Mouse (Mus musculus) neural tube, embryonic 14.5 days (tissue): ENCODE measurements around the gene Usp25. TPM values are rescaled to one million over a fixed set of nuclear protein-coding genes. Genes with fewer than 3 reads are reported as not detected.

Experiments used
- ATAC-seq: fragments of 200-750 bp; cut with Nextera tagmentation; 2 replicates; pipeline ENCODE4 v1.8.0; 2017; ENCODE audit warnings: low read depth, mild to moderate bottlenecking, moderate TSS enrichment, moderate library complexity
- H3K27ac ChIP-seq: fragments of 300-500 bp; sonication (generic); 2 replicates; pipeline ENCODE4 v1.5.1; 2014; ENCODE audit warnings: low read depth, mild to moderate bottlenecking, control low read depth, low read length, moderate library complexity, mixed read lengths
- H3K27me3 ChIP-seq: fragments of 300-500 bp; sonication (generic); 2 replicates; pipeline ENCODE4 v1.6.1; 2014; ENCODE audit warnings: low read length; ENCODE audit not compliant: control insufficient read depth, insufficient read depth
- H3K36me3 ChIP-seq: fragments of 300-500 bp; sonication (generic); 2 replicates; pipeline ENCODE4 v1.6.1; 2014; ENCODE audit warnings: low read length, mixed read lengths; ENCODE audit not compliant: control insufficient read depth, insufficient read depth
- H3K4me1 ChIP-seq: fragments of 300-500 bp; sonication (generic); 2 replicates; pipeline ENCODE4 v1.6.1; 2014; ENCODE audit warnings: low read length; ENCODE audit not compliant: control insufficient read depth, insufficient read depth
- H3K4me2 ChIP-seq: fragments of 300-500 bp; sonication (generic); 2 replicates; pipeline ENCODE4 v1.6.1; 2014; ENCODE audit warnings: mild to moderate bottlenecking, low read depth, low read length, control low read depth
- H3K4me3 ChIP-seq: fragments of 300-500 bp; sonication (generic); 2 replicates; pipeline ENCODE4 v1.5.1; 2014; ENCODE audit warnings: low read depth, low read length, control low read depth, mixed read lengths
- H3K9ac ChIP-seq: fragments of 300-500 bp; sonication (generic); replicated peaks from 2 replicates; pipeline ENCODE4 v1.6.1; 2014; ENCODE audit warnings: low read depth, mild to moderate bottlenecking, control low read depth, low read length, mixed read lengths
- H3K9me3 ChIP-seq: fragments of 300-500 bp; sonication (generic); 2 replicates; pipeline ENCODE4 v1.6.1; 2016; ENCODE audit warnings: low read length; ENCODE audit not compliant: control insufficient read depth
- WGBS: fragments of 180-500 bp; shearing (Covaris S2); extraction: QIAGEN DNeasy Blood & Tissue Kit; methylation state at CpG from one replicate; pipeline ENCODE4 v1.1.7; 2014; 5-methylcytosine and 5-hydroxymethylcytosine counted together
- polyA plus RNA-seq: library from polyadenylated mRNA; unstranded; fragments of >200 nt; fragmentation: Nextera tagmentation; extraction: Ambion mirVana; gene quantifications from 2 replicates; pipeline ENCODE4 v1.2.1, GENCODE M21; 2014

Usp25 gene
- polyA plus RNA-seq, 1 experiment from 2014 or later = 13.1 TPM

- H3K4me3 ChIP-seq = peak overlapping the region; percentile 78
- H3K9me3 ChIP-seq = no peaks in the 10 kb centered on the region
- H3K4me1 ChIP-seq = peaks cover 12% of the 10 kb centered on the region; the same call in 1 of the 2 replicates
- peak overlapping the region; percentile 66 for H3K4me2 ChIP-seq
- H3K27ac ChIP-seq = peak overlapping the region; percentile 77
- peak overlapping the region; percentile 91 for H3K9ac ChIP-seq
- no peaks in the 10 kb centered on the region for H3K36me3 ChIP-seq
- no peak for ATAC-seq
- no peaks in the 10 kb centered on the region for H3K27me3 ChIP-seq
- WGBS = under 1% methylated on average over 17 of the region's 17 CpGs
Observed at GRCm38 (mm10) chr16:77014321-77015211, 1.1 kb downstream of the Usp25 start.

- no peak overlapping the region for H3K27ac ChIP-seq
- no peaks in the 10 kb centered on the region for H3K27me3 ChIP-seq
- no peak overlapping the region for H3K9ac ChIP-seq
- H3K9me3 ChIP-seq = no peaks in the 10 kb centered on the region
- 68% methylated on average over 4 of the region's 4 CpGs for WGBS
- peak overlapping the region; percentile 66 for H3K4me2 ChIP-seq
- peak overlapping the region; percentile 78; the same call in 1 of the 2 replicates for H3K4me3 ChIP-seq
- no peak for ATAC-seq
- H3K4me1 ChIP-seq = peaks cover 14% of the 10 kb centered on the region; the same call in 1 of the 2 replicates
- H3K36me3 ChIP-seq = no peaks in the 10 kb centered on the region
Observed at GRCm38 (mm10) chr16:77015380-77016346, 2.2 kb downstream of the Usp25 start.

- Histone ChIP-seq H3K4me3 (no peak overlapping the region), H3K27me3 (no peaks in the 10 kb centered on the region)
Observed at GRCm38 (mm10) chr16:77017931-77018330, 4.4 kb downstream of the Usp25 start.

GRCm38 (mm10) chr16:77020190-77020589, 6.7 kb downstream of the Usp25 start:
- WGBS = 70% methylated on average over 3 of the region's 3 CpGs
- no peak overlapping the region for H3K4me3 ChIP-seq
- H3K4me1 ChIP-seq = peaks cover 8% of the 10 kb centered on the region; the same call in 1 of the 2 replicates
- no peak overlapping the region for H3K27ac ChIP-seq
- no peaks in the 10 kb centered on the region for H3K9me3 ChIP-seq
- H3K4me2 ChIP-seq = no peak overlapping the region
- H3K9ac ChIP-seq = no peak overlapping the region
- H3K27me3 ChIP-seq = no peaks in the 10 kb centered on the region
- ATAC-seq = no peak
- H3K36me3 ChIP-seq = no peaks in the 10 kb centered on the region

More at GRCm38 (mm10) chr16:77017931-77018330, 4.4 kb downstream of the Usp25 start:
- Histone ChIP-seq H3K36me3 (no peaks in the 10 kb centered on the region), H3K27ac (no peak overlapping the region), H3K9me3 (no peaks in the 10 kb centered on the region), H3K4me2 (no peak overlapping the region), H3K9ac (no peak overlapping the region), H3K4me1 (peaks cover 14% of the 10 kb centered on the region; the same call in 1 of the 2 replicates)
- ATAC-seq = no peak
- WGBS = 87% methylated on average over 7 of the region's 7 CpGs

GRCm38 (mm10) chr16:77023627-77024379, 10.3 kb downstream of the Usp25 start:
- 92% methylated on average over 7 of the region's 7 CpGs for WGBS
- no peak overlapping the region for H3K27ac ChIP-seq
- H3K4me1 ChIP-seq = peaks cover 9% of the 10 kb centered on the region; the same call in 1 of the 2 replicates
- no peak overlapping the region for H3K9ac ChIP-seq
- H3K36me3 ChIP-seq = no peaks in the 10 kb centered on the region
- H3K4me3 ChIP-seq = no peak overlapping the region
- no peaks in the 10 kb centered on the region for H3K9me3 ChIP-seq
- ATAC-seq = no peak
- H3K4me2 ChIP-seq = no peak overlapping the region
- no peaks in the 10 kb centered on the region for H3K27me3 ChIP-seq

- no peaks in the 10 kb centered on the region for H3K36me3 ChIP-seq
- H3K4me2 ChIP-seq = no peak overlapping the region
- WGBS = 95% methylated on average over 4 of the region's 4 CpGs
- no peaks in the 10 kb centered on the region for H3K27me3 ChIP-seq
- no peak overlapping the region for H3K4me3 ChIP-seq
- no peaks in the 10 kb centered on the region for H3K9me3 ChIP-seq
- ATAC-seq = no peak
- no peak overlapping the region for H3K9ac ChIP-seq
- H3K4me1 ChIP-seq = 0 out of 2 replicates have a peak, but pooled peaks cover 4% of the 10 kb centered on the region
- no peak overlapping the region for H3K27ac ChIP-seq
Observed at GRCm38 (mm10) chr16:77026099-77026498, 12.6 kb downstream of the Usp25 start.

GRCm38 (mm10) chr16:77026933-77027332, 13.4 kb downstream of the Usp25 start:
- Histone ChIP-seq H3K27me3 (no peaks in the 10 kb centered on the region), H3K36me3 (no peaks in the 10 kb centered on the region), H3K9ac (no peak overlapping the region), H3K4me2 (no peak overlapping the region), H3K4me3 (no peak overlapping the region), H3K9me3 (no peaks in the 10 kb centered on the region), H3K27ac (no peak overlapping the region), H3K4me1 (0 out of 2 replicates have a peak, but pooled peaks cover 4% of the 10 kb centered on the region)
- ATAC-seq = no peak
- 95% methylated on average over 6 of the region's 6 CpGs for WGBS

- 75% methylated on average over 14 of the region's 14 CpGs for whole genome bisulfite sequencing
- Histone ChIP-seq H3K4me1 (0 out of 2 replicates have a peak, but pooled peaks cover 4% of the 10 kb centered on the region), H3K4me2 (no peak overlapping the region), H3K36me3 (no peaks in the 10 kb centered on the region), H3K9me3 (no peaks in the 10 kb centered on the region), H3K27ac (no peak overlapping the region), H3K9ac (no peak overlapping the region), H3K27me3 (no peaks in the 10 kb centered on the region), H3K4me3 (no peak overlapping the region)
- peak; percentile 41; the same call in 1 of the 2 replicates for ATAC-seq
Observed at GRCm38 (mm10) chr16:77027976-77028686, 14.6 kb downstream of the Usp25 start.
